Mouse (Mus musculus) MEL (cell line): Measurements from ENCODE around the gene Sapcd2.

Experiments
- CHD1 ChIP-seq: IDR thresholded peaks from 2 replicates; pipeline ENCODE4 v1.6.1; 2012; ENCODE audit warnings: low read depth, mild to moderate bottlenecking, inconsistent platforms, low read length, improper control_type of control experiment
- CHD2 ChIP-seq: IDR thresholded peaks from 2 replicates; pipeline ENCODE4 v1.6.1; 2011; ENCODE audit warnings: low read length, improper control_type of control experiment
- CTCF ChIP-seq, 3 experiments: IDR thresholded peaks in 2 of 3; conservative IDR thresholded peaks in 1 of 3; 2 replicates each; pipeline ENCODE4 v1.5.1; 2011 to 2012; ENCODE audit warnings: low read length in 3 of 3, low read depth in 2 of 3, mild to moderate bottlenecking in 2 of 3, improper control_type of control experiment in 1 of 3, inconsistent platforms in 1 of 3, mixed read lengths in 1 of 3, moderate library complexity in 1 of 3; ENCODE audit not compliant: control insufficient read depth in 1 of 3, insufficient read depth in 1 of 3, poor library complexity in 1 of 3, severe bottlenecking in 1 of 3
- E2F4 ChIP-seq: IDR thresholded peaks from 2 replicates; pipeline ENCODE4 v1.6.1; 2011; ENCODE audit warnings: low read depth, low read length, improper control_type of control experiment, borderline replicate concordance
- ELF1 ChIP-seq: IDR thresholded peaks from 2 replicates; pipeline ENCODE4 v1.6.1; 2014; ENCODE audit warnings: low read depth, mild to moderate bottlenecking, inconsistent platforms, low read length, improper control_type of control experiment, moderate library complexity
- EP300 ChIP-seq, 2 experiments: IDR thresholded peaks; 2 replicates each; pipeline ENCODE4 v1.6.1; 2011; ENCODE audit warnings: improper control_type of control experiment in 2 of 2, low read length in 2 of 2, low read depth in 1 of 2, mild to moderate bottlenecking in 1 of 2
- MXI1 ChIP-seq: IDR thresholded peaks from 2 replicates; pipeline ENCODE4 v1.6.1; 2011; ENCODE audit warnings: mild to moderate bottlenecking, low read depth, low read length, improper control_type of control experiment
- MYB ChIP-seq: IDR thresholded peaks from 2 replicates; pipeline ENCODE4 v1.6.1; 2011; ENCODE audit warnings: mild to moderate bottlenecking, low read depth, low read length, improper control_type of control experiment
- POLR2A ChIP-seq, 2 experiments: IDR thresholded peaks; 2 replicates each; pipeline ENCODE4 v1.6.1; 2011 to 2012; ENCODE audit warnings: low read length in 2 of 2, mild to moderate bottlenecking in 2 of 2, control low read depth in 1 of 2, improper control_type of control experiment in 1 of 2, low read depth in 1 of 2, moderate library complexity in 1 of 2; ENCODE audit not compliant: control insufficient read depth in 1 of 2, insufficient read depth in 1 of 2, poor library complexity in 1 of 2
- POLR2AphosphoS2 ChIP-seq: IDR thresholded peaks from 2 replicates; pipeline ENCODE4 v1.6.1; 2011; ENCODE audit warnings: low read length, improper control_type of control experiment
- TCF12 ChIP-seq: IDR thresholded peaks from 2 replicates; pipeline ENCODE4 v1.6.1; 2014; ENCODE audit warnings: low read depth, mild to moderate bottlenecking, inconsistent platforms, low read length, improper control_type of control experiment, moderate library complexity
- UBTF ChIP-seq: IDR thresholded peaks from 2 replicates; pipeline ENCODE4 v1.6.1; 2012; ENCODE audit warnings: low read depth, mild to moderate bottlenecking, inconsistent platforms, low read length, improper control_type of control experiment, moderate library complexity, borderline replicate concordance; ENCODE audit not compliant: insufficient read depth
- ZC3H11A ChIP-seq: IDR thresholded peaks from 2 replicates; pipeline ENCODE4 v1.6.1; 2012; ENCODE audit warnings: low read depth, mild to moderate bottlenecking, inconsistent platforms, low read length, improper control_type of control experiment
- ZNF384 ChIP-seq: IDR thresholded peaks from 2 replicates; pipeline ENCODE4 v1.6.1; 2012; ENCODE audit warnings: low read depth, mild to moderate bottlenecking, inconsistent platforms, low read length, improper control_type of control experiment

DNA sequence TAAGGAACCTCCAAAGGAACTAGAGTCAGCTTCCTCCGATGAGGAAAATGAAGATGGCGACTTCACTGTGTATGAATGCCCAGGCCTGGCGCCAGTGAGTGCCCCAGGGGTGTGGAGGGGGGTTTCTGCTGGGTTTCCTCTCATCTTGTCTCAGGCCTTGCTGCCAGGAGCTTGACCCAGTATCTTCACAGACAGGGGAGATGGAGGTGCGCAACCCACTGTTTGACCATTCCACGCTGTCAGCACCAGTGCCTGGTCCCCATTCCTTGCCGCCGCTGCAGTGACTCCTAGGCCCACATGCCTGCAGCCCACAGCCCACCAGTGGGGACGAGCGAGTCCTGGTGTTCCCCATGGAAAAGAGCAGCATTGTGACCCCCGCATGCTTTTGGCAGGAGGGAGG is 36.8 kb downstream of the Sapcd2 start:
- TF ChIP-seq CTCF (IDR thresholded peaks at IDR 0.05 in 2 of 3, conservative IDR thresholded peaks at IDR 0.05 in 1 of 3; ENCODE audit: control insufficient read depth in 1 of 3, insufficient read depth in 1 of 3, low read depth in 2 of 3, low read length in 3 of 3, poor library complexity in 1 of 3, severe bottlenecking in 1 of 3) (no peak), MYB (no peak), EP300 (IDR thresholded peaks at IDR 0.05; ENCODE audit: low read depth in 1 of 2, low read length in 2 of 2) (no peak), POLR2A (IDR thresholded peaks at IDR 0.05; ENCODE audit: control insufficient read depth in 1 of 2, insufficient read depth in 1 of 2, low read depth in 1 of 2, low read length in 2 of 2, poor library complexity in 1 of 2) (no peak), ELF1 (no peak), ZNF384 (no peak), TCF12 (no peak), POLR2AphosphoS2 (no peak), CHD1 (no peak), ZC3H11A (no peak), MXI1 (no peak), CHD2 (no peak), E2F4 (no peak), UBTF (no peak)
